Mouse (Mus musculus) ES-Bruce4 (cell line): ENCODE results near the gene Strn. TPM values are rescaled to one million over a fixed set of nuclear protein-coding genes. Genes with fewer than 3 reads are reported as not detected.

Experiments
- H3K27ac ChIP-seq: 2 replicates; pipeline ENCODE4 v1.5.1; 2012; ENCODE audit warnings: low read length, inconsistent platforms; ENCODE audit not compliant: insufficient read depth
- H3K27me3 ChIP-seq: 2 replicates; pipeline ENCODE4 v1.6.1; 2012; ENCODE audit warnings: mild to moderate bottlenecking, low read length, inconsistent platforms; ENCODE audit not compliant: control insufficient read depth, poor library complexity, insufficient read depth, severe bottlenecking
- H3K36me3 ChIP-seq: 2 replicates; pipeline ENCODE4 v1.6.1; 2012; ENCODE audit warnings: inconsistent platforms, mild to moderate bottlenecking, low read length, moderate library complexity; ENCODE audit not compliant: control insufficient read depth, poor library complexity, insufficient read depth, severe bottlenecking
- H3K4me1 ChIP-seq: one replicate; pipeline ENCODE4 v1.8.1; 2011; ENCODE audit warnings: low read length; ENCODE audit not compliant: control insufficient read depth, insufficient read depth
- H3K4me3 ChIP-seq: 2 replicates; pipeline ENCODE4 v1.5.1; 2011; ENCODE audit warnings: low read depth, mild to moderate bottlenecking, low read length
- H3K9ac ChIP-seq: 2 replicates; pipeline ENCODE4 v1.6.1; 2012; ENCODE audit warnings: low read depth, mild to moderate bottlenecking, inconsistent platforms; ENCODE audit not compliant: poor library complexity, severe bottlenecking
- H3K9me3 ChIP-seq: replicated peaks from 2 replicates; pipeline ENCODE4 v1.6.1; 2012; ENCODE audit warnings: mild to moderate bottlenecking, low read length, inconsistent platforms; ENCODE audit not compliant: control insufficient read depth, poor library complexity, insufficient read depth, severe bottlenecking
- CTCF ChIP-seq: IDR thresholded peaks from one replicate; pipeline ENCODE4 v1.8.1; 2011; ENCODE audit warnings: low read depth, low read length
- EP300 ChIP-seq: IDR thresholded peaks from 2 replicates; pipeline ENCODE4 v1.6.1; 2011; ENCODE audit warnings: low read depth, low read length; ENCODE audit not compliant: insufficient read depth
- POLR2A ChIP-seq: IDR thresholded peaks from one replicate; pipeline ENCODE4 v1.8.1; 2011; ENCODE audit warnings: low read length; ENCODE audit not compliant: insufficient read depth
- polyA plus RNA-seq: library from polyadenylated mRNA; stranded (reverse); fragments of >200 nt; gene quantifications from 2 replicates; pipeline ENCODE4 v1.2.4, GENCODE M21; 2011; ENCODE audit warnings: low read depth; ENCODE audit not compliant: missing spikeins, insufficient read depth, insufficient read length

Gene Strn
- polyA plus RNA-seq, 1 experiment = 18.4 TPM

DNA sequence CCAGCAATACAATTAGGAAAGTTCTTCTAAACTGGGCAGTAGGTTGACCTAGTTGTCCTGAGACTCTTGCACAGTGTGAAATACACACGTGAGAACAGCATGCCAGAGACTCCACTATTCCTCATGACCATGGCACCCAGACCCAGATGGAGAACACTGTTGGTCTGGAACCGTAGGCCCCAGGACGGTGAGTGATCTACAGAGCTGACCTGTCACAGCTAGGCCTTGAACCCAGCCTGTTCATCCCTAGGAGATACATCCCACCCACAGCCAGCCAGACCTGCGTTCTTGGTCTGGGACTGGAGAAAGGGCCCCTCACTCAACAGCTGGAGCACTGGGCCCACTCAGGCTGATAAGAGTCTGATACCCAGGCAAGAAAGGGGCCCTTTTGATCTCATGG lies 115.1 kb downstream of the Strn start:
- no peak overlapping the region for H3K27ac ChIP-seq
- H3K4me1 ChIP-seq = no peaks in the 10 kb centered on the region
- TF ChIP-seq EP300 (no peak), CTCF (no peak), POLR2A (no peak)
- H3K9me3 ChIP-seq = no peaks in the 10 kb centered on the region
- no peak overlapping the region for H3K9ac ChIP-seq
- H3K36me3 ChIP-seq = no peaks in the 10 kb centered on the region
- H3K27me3 ChIP-seq = no peaks in the 10 kb centered on the region
- H3K4me3 ChIP-seq = no peak overlapping the region

- H3K4me3 ChIP-seq = no peak overlapping the region
- no peaks in the 10 kb centered on the region for H3K27me3 ChIP-seq
- TF ChIP-seq EP300 (no peak), CTCF (no peak), POLR2A (no peak)
- H3K9me3 ChIP-seq = no peaks in the 10 kb centered on the region
- no peak overlapping the region for H3K9ac ChIP-seq
- no peaks in the 10 kb centered on the region for H3K4me1 ChIP-seq
- no peak overlapping the region for H3K27ac ChIP-seq
- no peaks in the 10 kb centered on the region for H3K36me3 ChIP-seq
Measured at GRCm38 (mm10) chr17:78620740-78621139, 116.3 kb downstream of the Strn start.

DNA sequence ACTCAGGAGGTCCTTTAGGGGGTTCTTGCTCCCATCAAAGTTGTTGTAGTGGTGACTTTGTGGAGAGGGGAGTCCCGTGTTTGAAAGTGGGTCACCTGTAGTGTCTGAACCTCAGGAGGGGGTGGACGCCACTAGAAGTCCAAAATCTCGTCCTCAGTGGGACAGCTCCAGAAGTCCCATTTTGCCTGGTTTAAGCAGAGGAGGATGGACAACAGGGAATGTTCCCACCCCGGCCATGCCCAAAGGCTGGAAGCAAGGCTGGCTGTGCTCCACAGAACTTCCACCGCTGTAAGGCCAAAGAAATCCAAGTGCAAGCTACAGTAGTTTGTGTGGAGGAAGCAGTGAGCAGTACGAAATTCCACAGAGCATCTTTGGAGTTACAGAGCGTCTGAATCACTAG lies 117.0 kb downstream of the Strn start:
- Histone ChIP-seq H3K9ac (no peak overlapping the region), H3K27me3 (no peaks in the 10 kb centered on the region)

DNA sequence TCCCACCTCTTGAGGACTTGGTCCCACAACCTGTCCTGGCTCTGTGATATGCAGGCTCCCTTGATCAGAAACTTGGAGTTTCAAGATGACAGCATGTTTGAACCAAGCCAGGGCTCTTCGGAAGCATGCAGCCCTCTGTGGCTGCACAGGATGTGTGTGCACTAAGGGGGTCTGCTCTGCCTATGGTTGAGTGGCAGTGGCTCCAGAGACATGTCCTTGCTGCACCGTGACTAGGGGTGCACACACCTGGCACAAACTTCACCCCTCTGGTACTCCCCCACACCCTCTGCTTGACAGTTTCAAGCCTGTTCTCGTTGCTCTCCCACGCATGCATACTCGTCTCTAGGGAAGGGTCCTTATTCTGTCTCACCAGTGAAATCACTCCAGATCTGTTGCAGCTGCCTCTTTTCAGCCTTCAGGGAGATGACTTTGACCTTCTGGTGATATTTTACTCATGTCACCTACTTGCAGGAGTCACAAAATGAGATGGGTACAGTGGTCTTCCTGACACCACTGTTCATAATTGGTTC lies 118.8 kb downstream of the Strn start:
- TF ChIP-seq EP300 = no peak
- TF ChIP-seq CTCF = no peak
- TF ChIP-seq POLR2A = no peak
- no peaks in the 10 kb centered on the region for H3K4me1 ChIP-seq
- no peaks in the 10 kb centered on the region for H3K36me3 ChIP-seq
- H3K27me3 ChIP-seq = no peaks in the 10 kb centered on the region
- no peaks in the 10 kb centered on the region for H3K9me3 ChIP-seq
- H3K4me3 ChIP-seq = no peak overlapping the region
- H3K9ac ChIP-seq = no peak overlapping the region
- H3K27ac ChIP-seq = no peak overlapping the region

More for the DNA sequence above, 117.0 kb downstream of the Strn start:
- Histone ChIP-seq H3K9me3 (no peaks in the 10 kb centered on the region), H3K36me3 (no peaks in the 10 kb centered on the region), H3K27ac (no peak overlapping the region), H3K4me3 (no peak overlapping the region), H3K4me1 (no peaks in the 10 kb centered on the region)
- TF ChIP-seq EP300 (no peak), CTCF (no peak), POLR2A (no peak)

DNA sequence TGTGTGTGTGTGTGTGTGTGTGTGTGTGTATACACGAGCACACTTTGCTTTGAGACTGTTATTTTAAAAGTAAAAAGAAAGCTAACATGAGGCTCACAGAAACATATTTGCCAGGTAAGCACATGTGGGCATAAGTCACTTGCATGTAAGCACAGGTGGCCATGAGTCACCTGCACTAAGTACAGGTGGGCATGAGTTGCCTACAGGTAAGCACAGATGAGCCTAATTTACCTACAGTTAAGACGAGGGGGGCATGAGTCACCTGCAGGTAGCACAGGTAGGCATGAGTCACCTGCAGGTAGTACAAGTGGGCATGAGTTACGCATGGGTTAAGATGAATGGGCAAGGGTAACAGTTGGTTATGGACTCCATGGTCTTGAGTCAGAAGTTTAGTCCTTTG lies 121.9 kb downstream of the Strn start:
- Histone ChIP-seq H3K9ac (no peak overlapping the region), H3K36me3 (no peaks in the 10 kb centered on the region), H3K4me1 (no peaks in the 10 kb centered on the region), H3K4me3 (no peak overlapping the region), H3K27ac (no peak overlapping the region), H3K9me3 (no peaks in the 10 kb centered on the region), H3K27me3 (no peaks in the 10 kb centered on the region)
- TF ChIP-seq POLR2A (no peak), EP300 (no peak), CTCF (no peak)

GRCm38 (mm10) chr17:78614481-78614880 lies 122.5 kb downstream of the Strn start:
- H3K27me3 ChIP-seq = no peaks in the 10 kb centered on the region
- no peak for TF ChIP-seq EP300
- no peaks in the 10 kb centered on the region for H3K36me3 ChIP-seq
- no peaks in the 10 kb centered on the region for H3K9me3 ChIP-seq
- no peak overlapping the region for H3K4me3 ChIP-seq
- no peak overlapping the region for H3K27ac ChIP-seq
- no peak overlapping the region for H3K9ac ChIP-seq
- no peaks in the 10 kb centered on the region for H3K4me1 ChIP-seq
